Mouse (Mus musculus): ENCODE measurements around the gene Ankrd40.

Ankrd40 gene

DNA sequence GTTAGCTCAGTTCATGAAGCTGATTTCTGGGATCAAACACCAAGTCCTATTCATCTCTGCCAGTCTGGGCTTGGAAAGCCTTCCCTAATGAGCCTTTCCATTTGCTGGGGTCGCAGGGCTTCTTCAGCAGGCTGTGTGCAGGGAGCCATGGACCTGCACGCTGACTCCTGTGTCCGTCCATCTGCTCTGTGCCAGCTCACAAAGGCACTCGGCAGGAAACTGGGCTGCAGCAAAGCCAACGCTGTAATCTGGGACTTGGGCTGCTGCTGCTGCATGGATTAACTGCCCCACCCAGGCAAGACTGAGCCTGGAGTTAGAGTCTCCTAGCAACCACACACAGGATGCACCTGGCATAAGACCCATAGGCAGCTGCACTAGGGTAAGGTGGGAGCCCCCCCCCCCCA is 16.2 kb downstream of the Ankrd40 start:
- in situ Hi-C loops (cut with MboI; ENCODE audit: low pct_unique_long_range_greater_than_20kb in 1 of 2, low sequenced_read_pairs in 2 of 2, unreplicated experiment in 1 of 2), result no loop called here

DNA sequence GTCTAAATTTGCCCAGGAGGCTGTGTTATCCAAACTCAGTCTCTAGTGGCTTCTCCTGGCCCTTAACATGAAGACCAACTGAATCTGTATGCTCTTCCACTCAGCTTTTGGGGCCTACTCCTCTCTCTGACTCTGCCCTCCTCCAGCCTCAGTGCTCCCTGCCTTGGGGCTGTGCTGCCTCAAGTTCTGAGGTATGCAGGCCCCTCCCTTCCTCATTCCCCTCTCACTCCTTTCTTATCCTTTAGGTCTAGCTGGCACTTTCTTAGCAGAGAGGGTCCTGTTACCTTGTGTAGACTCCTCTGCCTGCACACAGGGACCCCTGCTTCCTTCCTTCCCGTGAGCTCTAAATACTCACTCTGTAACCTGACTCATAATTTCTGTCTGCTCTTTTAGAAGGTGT is 16.7 kb downstream of the Ankrd40 start:
- in situ Hi-C loops (cut with MboI; ENCODE audit: low pct_unique_long_range_greater_than_20kb in 1 of 2, low sequenced_read_pairs in 2 of 2, unreplicated experiment in 1 of 2), result no loop called here

DNA sequence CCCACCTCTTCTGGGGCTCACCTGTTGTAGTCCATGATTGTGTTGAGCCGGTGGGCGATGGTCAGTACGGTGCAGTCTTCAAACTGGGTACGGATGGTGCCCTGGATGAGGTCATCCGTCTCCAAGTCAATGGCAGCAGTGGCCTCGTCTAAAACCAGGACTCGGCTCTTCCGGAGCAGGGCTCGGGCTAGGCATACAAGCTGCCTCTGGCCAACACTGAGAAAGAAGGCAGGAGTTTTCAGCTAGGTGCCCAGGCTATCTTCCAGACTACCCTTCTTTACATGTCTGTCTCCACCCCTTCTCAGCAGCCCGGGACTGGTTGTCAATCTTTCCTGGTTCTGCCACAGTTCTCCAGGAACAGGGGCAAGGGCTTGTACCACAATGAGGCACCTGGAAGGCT is 18.1 kb downstream of the Ankrd40 start:
- in situ Hi-C loops (cut with MboI; ENCODE audit: low pct_unique_long_range_greater_than_20kb in 1 of 2, low sequenced_read_pairs in 2 of 2, unreplicated experiment in 1 of 2), result loop anchor here in 1 of 2 experiments (5.0 kb wide), 1 partner anchor 56 kb away; no protein-coding TSS in a partner anchor

GRCm38 (mm10) chr11:94346611-94347010 is 18.8 kb downstream of the Ankrd40 start:
- in situ Hi-C loops (cut with MboI; ENCODE audit: low pct_unique_long_range_greater_than_20kb in 1 of 2, low sequenced_read_pairs in 2 of 2, unreplicated experiment in 1 of 2), result loop anchor here in 1 of 2 experiments (5.0 kb wide), 1 partner anchor 56 kb away; no protein-coding TSS in a partner anchor

- in situ Hi-C loops (cut with MboI; ENCODE audit: low pct_unique_long_range_greater_than_20kb in 1 of 2, low sequenced_read_pairs in 2 of 2, unreplicated experiment in 1 of 2), result loop anchor here in 1 of 2 experiments (5.0 kb wide), 1 partner anchor 55 kb away; no protein-coding TSS in a partner anchor
Measured at GRCm38 (mm10) chr11:94347063-94347575, 19.3 kb downstream of the Ankrd40 start.

- in situ Hi-C loops (cut with MboI; ENCODE audit: low pct_unique_long_range_greater_than_20kb in 1 of 2, low sequenced_read_pairs in 2 of 2, unreplicated experiment in 1 of 2), result loop anchor here in 1 of 2 experiments (5.0 kb wide), 1 partner anchor 52 kb away; no protein-coding TSS in a partner anchor
Measured at GRCm38 (mm10) chr11:94349839-94350238, 22.0 kb downstream of the Ankrd40 start.

DNA sequence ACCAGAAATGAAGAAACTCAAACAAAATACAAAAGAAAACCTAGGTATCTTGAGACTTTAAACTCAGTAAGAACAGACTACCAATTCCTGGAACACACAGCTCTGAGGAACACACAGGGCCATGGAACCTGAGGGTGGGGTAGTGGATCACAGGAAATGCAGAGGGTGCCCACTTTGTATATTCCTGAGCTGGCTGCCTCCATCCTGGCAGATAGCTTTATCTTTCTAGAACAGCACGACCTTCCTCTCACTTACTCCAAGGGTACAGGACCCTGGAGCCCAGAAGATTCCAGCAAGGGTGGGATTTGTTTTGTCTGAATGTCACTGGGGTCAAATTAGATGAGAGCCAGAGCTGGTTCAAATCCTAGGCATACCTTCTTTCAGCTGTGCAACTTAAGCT is 22.5 kb downstream of the Ankrd40 start:
- in situ Hi-C loops (cut with MboI; ENCODE audit: low pct_unique_long_range_greater_than_20kb in 1 of 2, low sequenced_read_pairs in 2 of 2, unreplicated experiment in 1 of 2), result no loop called here

DNA sequence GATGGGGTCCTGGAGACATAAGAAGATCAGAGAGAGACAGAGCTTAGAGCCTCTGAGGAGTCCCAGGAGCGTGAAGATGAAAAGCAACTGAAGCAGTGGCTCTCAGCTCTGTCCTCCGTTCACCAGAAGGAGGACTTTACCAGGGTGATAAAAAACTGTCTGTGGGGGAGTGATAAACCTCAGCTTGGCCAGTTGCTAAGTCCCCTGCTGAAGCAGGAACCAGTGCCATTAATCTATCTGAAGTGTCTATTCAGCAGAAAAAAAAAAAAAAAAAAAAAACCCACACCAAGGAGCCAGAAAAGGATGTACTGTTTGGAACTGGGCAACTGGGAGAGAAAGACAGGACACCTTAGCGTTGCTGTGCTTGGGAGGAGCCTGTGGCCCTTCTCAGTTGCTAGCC is 23.3 kb downstream of the Ankrd40 start:
- in situ Hi-C loops (cut with MboI; ENCODE audit: low pct_unique_long_range_greater_than_20kb in 1 of 2, low sequenced_read_pairs in 2 of 2, unreplicated experiment in 1 of 2), result no loop called here

GRCm38 (mm10) chr11:94355521-94356217 is 27.9 kb downstream of the Ankrd40 start:
- in situ Hi-C loops (cut with MboI; ENCODE audit: low pct_unique_long_range_greater_than_20kb in 1 of 2, low sequenced_read_pairs in 2 of 2, unreplicated experiment in 1 of 2), result loop anchor here in 1 of 2 experiments (5.0 kb wide), 1 partner anchor 127 kb away; no protein-coding TSS in a partner anchor

DNA sequence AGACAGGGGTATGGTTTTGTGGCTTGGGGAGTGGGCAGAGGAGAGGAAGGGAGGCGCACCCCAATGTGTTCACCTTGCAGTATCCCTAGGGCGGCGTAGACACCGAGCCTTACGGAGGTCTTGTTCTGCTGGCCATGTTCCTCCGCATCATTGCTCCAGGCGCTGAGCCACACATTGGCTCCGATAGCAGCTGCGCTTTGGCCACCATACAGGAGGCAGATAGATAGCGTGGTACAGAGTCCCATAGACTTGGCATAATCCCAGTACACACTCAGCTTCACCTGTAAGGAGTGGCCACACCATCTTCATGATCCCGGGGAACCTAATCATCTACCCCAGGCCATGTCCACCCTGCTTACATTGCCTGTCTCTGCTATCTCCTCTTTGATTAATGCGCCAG is 31.4 kb downstream of the Ankrd40 start:
- in situ Hi-C loops (cut with MboI; ENCODE audit: low pct_unique_long_range_greater_than_20kb in 1 of 2, low sequenced_read_pairs in 2 of 2, unreplicated experiment in 1 of 2), result loop anchor here in 1 of 2 experiments (5.0 kb wide), 1 partner anchor 123 kb away; no protein-coding TSS in a partner anchor

DNA sequence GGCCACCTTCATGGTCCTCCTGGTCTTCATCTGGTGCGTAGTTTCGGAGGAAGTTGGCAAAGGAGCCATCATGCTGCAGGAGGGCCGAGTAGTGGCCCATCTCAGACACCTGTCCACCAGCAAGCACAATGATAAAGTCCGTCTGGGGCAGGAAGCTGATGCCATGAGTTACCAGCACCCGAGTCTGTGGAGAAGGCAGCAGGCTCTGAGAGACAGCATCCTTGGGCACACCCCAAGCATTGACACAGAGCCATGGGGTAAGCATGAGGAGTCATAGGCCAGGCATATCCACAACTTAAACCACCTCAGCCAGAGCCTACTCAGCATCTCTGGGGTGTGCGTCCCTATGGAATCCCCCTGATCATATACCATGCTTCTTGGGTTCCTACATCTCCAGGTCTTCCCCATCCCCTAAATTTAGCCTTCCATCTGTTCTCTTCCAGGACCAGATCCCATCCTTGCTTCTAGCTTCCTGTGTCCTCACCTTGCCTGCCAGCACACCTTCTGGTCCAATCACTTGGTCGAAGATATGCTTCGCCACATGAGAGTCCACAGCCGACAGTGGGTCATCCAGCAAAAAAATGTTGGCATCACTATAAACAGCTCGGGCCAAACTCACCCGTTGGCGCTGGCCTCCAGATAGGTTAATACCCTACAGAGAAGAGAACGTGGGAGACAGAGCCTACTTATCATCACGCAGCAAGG is 33.5 kb downstream of the Ankrd40 start:
- in situ Hi-C loops (cut with MboI; ENCODE audit: low pct_unique_long_range_greater_than_20kb in 1 of 2, low sequenced_read_pairs in 2 of 2, unreplicated experiment in 1 of 2), result no loop called here

- in situ Hi-C loops (cut with MboI; ENCODE audit: low pct_unique_long_range_greater_than_20kb in 1 of 2, low sequenced_read_pairs in 2 of 2, unreplicated experiment in 1 of 2), result no loop called here
Measured at GRCm38 (mm10) chr11:94362101-94362500, 34.3 kb downstream of the Ankrd40 start.

- in situ Hi-C loops (cut with MboI; ENCODE audit: low pct_unique_long_range_greater_than_20kb in 1 of 2, low sequenced_read_pairs in 2 of 2, unreplicated experiment in 1 of 2), result no loop called here
Measured at GRCm38 (mm10) chr11:94363690-94364089, 35.9 kb downstream of the Ankrd40 start.

DNA sequence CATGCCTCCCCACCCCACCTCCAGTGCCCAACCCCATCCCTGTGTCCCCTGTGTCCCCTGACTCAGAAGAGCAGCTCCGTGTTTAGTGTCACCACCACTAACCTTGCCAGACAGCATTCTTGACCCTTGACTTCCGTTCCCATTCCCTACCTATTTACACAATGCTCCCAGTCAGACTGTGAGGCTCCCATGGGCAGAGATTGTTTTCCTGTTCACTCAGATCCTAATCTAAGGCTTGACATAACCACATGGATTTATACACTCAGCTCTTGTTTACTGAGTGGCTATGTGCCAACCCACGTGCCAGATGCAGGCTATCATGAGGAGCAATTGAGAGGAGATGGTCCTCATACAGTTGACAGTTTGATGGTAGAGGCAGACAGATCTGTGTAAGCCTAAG is 37.5 kb downstream of the Ankrd40 start:
- in situ Hi-C loops (cut with MboI; ENCODE audit: low pct_unique_long_range_greater_than_20kb in 1 of 2, low sequenced_read_pairs in 2 of 2, unreplicated experiment in 1 of 2), result no loop called here

- in situ Hi-C loops (cut with MboI; ENCODE audit: low pct_unique_long_range_greater_than_20kb in 1 of 2, low sequenced_read_pairs in 2 of 2, unreplicated experiment in 1 of 2), result no loop called here
Measured at GRCm38 (mm10) chr11:94369981-94370380, 42.2 kb downstream of the Ankrd40 start.

- in situ Hi-C loops (cut with MboI; ENCODE audit: low pct_unique_long_range_greater_than_20kb in 1 of 2, low sequenced_read_pairs in 2 of 2, unreplicated experiment in 1 of 2), result no loop called here
Measured at GRCm38 (mm10) chr11:94370809-94371208, 43.0 kb downstream of the Ankrd40 start.

GRCm38 (mm10) chr11:94374276-94374948 is 46.6 kb downstream of the Ankrd40 start:
- in situ Hi-C loops (cut with MboI; ENCODE audit: low pct_unique_long_range_greater_than_20kb in 1 of 2, low sequenced_read_pairs in 2 of 2, unreplicated experiment in 1 of 2), result no loop called here

- in situ Hi-C loops (cut with MboI; ENCODE audit: low pct_unique_long_range_greater_than_20kb in 1 of 2, low sequenced_read_pairs in 2 of 2, unreplicated experiment in 1 of 2), result no loop called here
Measured at GRCm38 (mm10) chr11:94379061-94379460, 51.3 kb downstream of the Ankrd40 start.

DNA sequence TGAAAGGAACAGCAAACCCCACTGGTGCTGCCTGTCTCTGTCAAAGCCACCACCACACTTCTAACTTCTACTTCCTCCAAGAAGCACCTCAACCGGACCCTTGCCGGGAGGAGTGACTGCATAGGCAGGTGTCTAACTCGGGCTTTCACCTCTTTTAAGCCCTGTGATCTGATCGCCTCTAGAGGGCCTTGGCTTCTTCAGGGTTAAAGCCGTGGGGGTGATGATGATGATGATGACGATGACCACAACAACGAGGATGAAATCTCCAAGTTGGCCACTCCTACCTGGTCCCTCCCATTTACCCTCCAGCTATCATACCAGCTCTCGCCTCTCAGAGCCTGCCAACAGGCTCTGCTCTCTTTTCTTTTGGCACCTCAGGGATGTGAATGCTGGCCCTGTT is 51.9 kb downstream of the Ankrd40 start:
- in situ Hi-C loops (cut with MboI; ENCODE audit: low pct_unique_long_range_greater_than_20kb in 1 of 2, low sequenced_read_pairs in 2 of 2, unreplicated experiment in 1 of 2), result no loop called here

Data from mouse embryonic stem cell (cell line).